Mouse (Mus musculus) megakaryocyte, adult 5-6 weeks (primary cell): ENCODE measurements at regions not wholly inside any gene's neighbourhood (a gene's known extent, or its start where the extent isn't known, plus 50 kb on each side); places are given as distances from the start of the nearest gene placed in this dataset.

Experiments
- ATAC-seq: 2 replicates; pipeline ENCODE4 v1.8.0; 2016; ENCODE audit warnings: mild to moderate bottlenecking, inconsistent platforms; ENCODE audit not compliant: poor library complexity, severe bottlenecking

DNA sequence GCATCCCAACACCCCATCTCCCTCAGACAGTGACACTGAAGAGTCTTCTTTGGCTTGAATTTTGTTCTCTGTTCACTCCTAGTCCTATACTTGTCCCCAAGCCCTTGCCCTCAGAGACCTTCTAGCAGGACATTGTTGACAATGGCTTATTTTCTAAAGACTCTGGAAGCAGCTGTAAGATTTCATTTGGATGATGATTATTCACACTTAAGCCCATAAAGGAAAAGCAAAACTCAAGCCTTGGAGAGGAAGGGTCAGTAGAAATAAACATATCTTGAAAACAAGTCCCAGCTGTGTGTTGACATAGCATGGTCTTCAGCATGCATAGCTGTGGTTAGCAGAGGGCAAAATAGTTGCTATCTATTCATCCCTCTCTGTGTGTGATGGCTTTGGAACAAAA, 59.9 kb upstream of the Cdh11 start:
- no peak for ATAC-seq

GRCm38 (mm10) chr8:102860021-102860420, 74.6 kb upstream of the Cdh11 start:
- ATAC-seq, result no peak

GRCm38 (mm10) chr8:102899525-102899924, 114.1 kb upstream of the Cdh11 start:
- no peak for ATAC-seq

GRCm38 (mm10) chr8:102900662-102901061, 115.2 kb upstream of the Cdh11 start:
- no peak for ATAC-seq

- ATAC-seq, result no peak
Measured at GRCm38 (mm10) chr8:102907444-102907843, 122.0 kb upstream of the Cdh11 start.

DNA sequence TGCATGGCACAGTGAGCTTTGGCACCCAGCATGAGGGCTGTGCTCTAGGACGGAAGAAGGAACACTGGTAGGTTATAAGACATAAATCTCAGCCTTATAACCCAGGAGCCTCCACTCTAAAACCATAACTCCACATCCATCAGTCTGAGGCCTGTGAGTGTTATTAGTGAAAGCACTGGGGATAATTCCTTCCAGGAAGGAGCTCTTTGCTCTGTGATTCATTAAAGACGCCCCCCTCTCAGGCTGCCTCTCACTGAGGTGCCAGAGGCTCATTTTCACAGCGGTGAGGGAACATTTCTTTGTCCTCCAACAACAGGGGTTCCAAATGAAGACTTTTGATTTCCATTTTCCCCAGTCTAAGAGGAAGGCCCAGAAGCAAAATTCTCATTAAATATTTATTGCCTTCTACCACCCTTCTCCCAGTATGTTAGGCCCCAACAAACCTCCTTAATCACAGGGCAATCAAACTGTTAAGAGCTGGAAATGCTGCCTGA, 145.9 kb upstream of the Cdh11 start:
- ATAC-seq, result no peak

GRCm38 (mm10) chr8:102938771-102939170, 153.3 kb upstream of the Cdh11 start:
- no peak for ATAC-seq

DNA sequence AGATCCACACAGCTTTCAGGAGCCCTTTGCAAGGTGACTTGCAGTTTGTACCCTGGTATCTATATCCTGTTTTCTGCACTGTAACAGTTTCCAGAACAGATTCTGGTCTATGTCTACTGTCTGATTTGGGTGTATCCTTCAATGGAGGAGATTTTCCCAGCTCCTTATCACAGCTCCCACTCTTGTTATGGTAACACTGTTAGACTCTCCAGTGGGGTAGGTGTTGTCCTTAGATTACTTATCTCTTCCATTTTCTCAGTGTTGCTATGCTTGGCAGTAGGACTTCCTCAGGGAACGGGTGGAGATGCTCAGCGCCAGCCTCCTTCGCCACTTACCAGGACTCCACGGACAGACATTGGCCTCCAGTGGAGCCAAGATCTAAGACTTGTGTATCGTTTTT, 160.1 kb upstream of the Cdh11 start:
- ATAC-seq, result no peak

DNA sequence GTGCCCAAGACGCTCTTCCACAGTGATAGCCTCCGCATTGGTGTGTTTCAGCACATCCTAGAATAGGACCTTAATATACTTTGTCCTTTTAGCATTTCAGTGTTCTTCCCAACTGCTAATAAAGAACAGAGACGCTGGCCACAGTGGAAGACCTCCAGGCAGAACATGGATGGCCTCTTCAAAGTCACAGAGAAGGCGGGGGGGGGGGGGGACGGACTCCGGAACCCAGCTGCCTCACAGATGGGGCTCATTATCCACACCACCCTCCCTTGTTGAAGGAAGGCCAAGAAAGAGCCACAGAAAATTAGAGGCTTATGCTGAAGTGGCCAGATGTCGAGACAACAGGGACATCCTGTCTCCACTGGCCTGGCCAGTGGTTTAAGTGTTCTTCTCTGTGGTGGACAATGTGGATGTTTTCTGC, 192.7 kb upstream of the Cdh11 start:
- ATAC-seq, result no peak

GRCm38 (mm10) chr8:102983220-102983909, 197.9 kb upstream of the Cdh11 start:
- ATAC-seq, result no peak

DNA sequence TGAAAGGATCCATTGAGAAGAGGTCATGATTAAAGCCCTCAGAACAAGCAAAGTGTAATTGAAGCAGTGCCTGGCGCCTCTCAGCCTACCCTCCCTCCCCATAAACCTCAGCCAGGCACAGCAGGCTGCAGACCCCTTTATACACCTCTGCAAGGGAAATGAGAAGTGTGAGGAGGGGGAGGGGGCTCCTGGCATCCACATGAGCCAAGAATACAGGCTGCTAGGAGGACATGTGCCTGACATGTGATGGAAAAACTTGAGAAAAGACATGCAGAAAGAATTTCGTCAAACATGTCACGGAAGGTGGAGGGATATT, 198.4 kb upstream of the Cdh11 start:
- no peak for ATAC-seq

DNA sequence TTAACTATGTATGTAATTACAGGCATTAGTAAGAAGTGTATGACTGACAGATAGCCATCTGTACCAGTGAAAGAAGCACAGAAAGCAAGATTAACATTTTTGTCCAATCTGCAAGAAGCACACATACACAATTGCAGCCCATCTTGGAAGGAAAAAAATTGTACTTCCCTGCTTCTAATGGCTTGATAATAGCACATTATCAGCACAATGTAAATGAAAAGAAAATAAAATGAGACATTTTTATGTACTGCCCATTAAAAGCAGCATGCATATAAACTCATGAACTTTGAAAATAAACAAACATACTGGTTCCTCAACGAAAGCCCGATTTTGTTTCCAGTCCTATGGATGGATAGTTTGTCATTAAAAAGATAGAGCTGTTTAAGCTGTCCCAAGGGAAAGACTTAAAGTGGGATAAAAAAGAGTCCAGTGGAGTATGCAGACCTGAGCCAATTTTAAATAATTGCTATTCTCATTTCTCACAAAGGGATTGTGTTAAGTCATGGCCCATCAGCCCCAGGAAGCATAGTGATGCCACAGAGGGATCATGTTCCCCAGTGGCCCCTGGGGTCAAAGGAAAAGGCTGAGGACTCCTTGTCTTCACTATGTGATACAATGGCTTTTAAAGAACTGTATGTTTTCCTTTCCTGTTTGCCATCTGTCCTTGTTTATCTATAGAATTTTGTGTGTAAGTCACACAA, 222.0 kb upstream of the Cdh11 start:
- ATAC-seq, result no peak

DNA sequence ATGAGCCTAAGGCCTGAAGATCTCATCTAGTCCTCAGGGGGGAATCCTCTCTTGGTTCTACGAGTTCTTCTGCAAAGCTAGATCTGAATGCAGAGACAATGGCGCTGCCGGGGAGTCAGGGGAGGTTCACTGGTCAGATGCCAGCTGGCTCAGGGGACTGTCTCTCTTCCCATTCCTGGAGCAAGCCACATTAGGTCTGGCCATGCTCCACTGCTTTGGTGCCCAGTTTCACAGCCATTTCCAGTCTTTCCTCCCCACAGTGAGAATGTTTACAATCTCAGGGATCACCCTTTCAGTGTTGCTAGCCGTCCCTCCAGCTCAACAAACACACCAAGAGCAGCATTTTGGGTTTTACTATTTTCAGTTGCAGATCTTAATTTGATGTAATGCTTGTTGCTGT, 233.7 kb upstream of the Cdh11 start:
- no peak for ATAC-seq

DNA sequence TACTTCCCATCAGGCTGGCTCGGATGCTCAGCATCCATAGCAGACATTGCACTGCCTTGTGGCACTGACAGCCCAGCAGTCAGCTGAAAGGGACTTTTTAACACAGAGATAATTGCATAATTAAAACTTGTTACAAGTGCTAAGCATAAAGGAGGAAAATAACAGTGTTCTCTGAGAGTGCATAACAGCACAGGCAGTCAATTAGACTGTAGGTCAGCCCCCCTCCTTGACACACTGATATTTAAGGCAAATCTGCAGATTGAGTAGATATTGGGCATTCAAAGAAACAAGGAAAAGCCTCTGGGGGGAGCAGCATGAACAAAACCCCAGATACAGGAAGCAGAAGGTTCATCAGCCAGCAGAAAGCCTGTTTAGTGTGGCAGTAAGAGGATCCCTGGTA, 237.8 kb upstream of the Cdh11 start:
- ATAC-seq, result no peak

- ATAC-seq, result no peak
Measured at GRCm38 (mm10) chr8:103031708-103032107, 246.3 kb upstream of the Cdh11 start.

GRCm38 (mm10) chr8:103033956-103034355, 248.5 kb upstream of the Cdh11 start:
- no peak for ATAC-seq

GRCm38 (mm10) chr8:103072079-103072635, 286.7 kb upstream of the Cdh11 start:
- no peak for ATAC-seq

- ATAC-seq, result no peak
Measured at GRCm38 (mm10) chr8:103072646-103073045, 287.2 kb upstream of the Cdh11 start.

GRCm38 (mm10) chr8:103078559-103078958, 293.1 kb upstream of the Cdh11 start:
- no peak for ATAC-seq

DNA sequence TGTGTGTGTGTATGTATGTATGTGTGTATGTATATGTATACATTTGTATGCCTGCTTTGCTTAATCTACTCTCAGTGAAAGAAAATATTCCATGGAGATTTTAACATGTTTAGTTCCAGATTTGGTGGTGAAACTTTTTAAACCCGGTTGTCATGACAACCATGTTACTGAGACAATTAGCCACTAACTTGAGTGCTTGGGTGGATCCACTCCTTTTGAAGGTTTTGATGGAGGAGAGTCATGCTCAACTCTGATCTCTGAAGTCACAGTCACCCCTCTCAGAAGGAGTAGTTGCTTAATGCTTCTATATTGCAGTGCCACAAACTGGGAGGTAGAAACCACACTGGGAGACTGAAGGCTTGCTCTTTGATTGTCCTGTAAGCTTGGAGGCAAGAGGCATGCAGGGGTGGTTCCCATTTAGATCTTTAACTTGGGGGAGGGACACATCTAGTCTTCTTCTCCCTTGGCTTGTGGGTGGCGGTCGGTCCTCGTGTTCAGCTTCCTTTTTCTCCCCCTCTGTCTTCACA, 301.6 kb upstream of the Cdh11 start:
- no peak for ATAC-seq

GRCm38 (mm10) chr8:103096496-103097092, 311.2 kb upstream of the Cdh11 start:
- no peak for ATAC-seq

DNA sequence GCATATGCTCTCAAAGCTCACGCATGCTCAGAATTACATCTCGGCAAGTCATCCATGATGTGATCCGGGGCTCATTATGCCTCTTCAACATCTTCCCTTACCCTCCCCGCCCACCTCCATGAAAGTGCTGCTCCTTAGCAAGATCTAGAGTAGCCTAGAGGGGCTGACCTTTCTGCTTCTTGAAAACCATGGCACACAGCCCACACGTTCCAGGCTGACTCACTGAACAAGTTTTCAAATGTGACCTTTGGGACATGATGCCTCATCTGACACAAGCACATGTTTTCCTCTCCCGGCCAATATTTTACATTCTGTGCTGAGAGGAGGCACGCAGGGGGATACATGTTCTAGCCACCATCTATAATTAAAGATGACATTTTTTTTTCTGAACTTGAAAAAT, 340.1 kb upstream of the Cdh11 start:
- no peak for ATAC-seq
